Mouse (Mus musculus) gastrocnemius, adult 8-10 months (tissue): ENCODE data around the gene Specc1. TPM values are rescaled to one million over a fixed set of nuclear protein-coding genes. Genes with fewer than 3 reads are reported as not detected.

ENCODE experiments used
- DNase-seq, 2 experiments: peaks; one replicate each; pipeline ENCODE4 v3.0.0; 2022; ENCODE audit warnings: low spot score in 2 of 2
- total RNA-seq, 4 experiments: library from RNA; stranded (reverse); gene quantifications; 2 replicates each; pipeline ENCODE4 v1.2.4; 2022

Gene Specc1
- total RNA-seq, 4 experiments from 2014 or later: 1.5 to 2.7 (median 1.7) TPM

GRCm38 (mm10) chr11:61967034-61967433, 10.5 kb downstream of the Specc1 start:
- DNase-seq: no peak

GRCm38 (mm10) chr11:61968875-61969274, 12.3 kb downstream of the Specc1 start:
- no peak for DNase-seq

GRCm38 (mm10) chr11:61970901-61971300, 14.3 kb downstream of the Specc1 start:
- DNase-seq: no peak

- no peak for DNase-seq
Measured at GRCm38 (mm10) chr11:61971441-61972221, 15.1 kb downstream of the Specc1 start.

GRCm38 (mm10) chr11:61974106-61974707, 17.6 kb downstream of the Specc1 start:
- DNase-seq: no peak

- DNase-seq: no peak
Measured at GRCm38 (mm10) chr11:61975783-61976182, 19.2 kb downstream of the Specc1 start.

GRCm38 (mm10) chr11:61981285-61981684, 24.7 kb downstream of the Specc1 start:
- DNase-seq: no peak

GRCm38 (mm10) chr11:61982828-61983227, 26.3 kb downstream of the Specc1 start:
- DNase-seq: no peak

- no peak for DNase-seq
Measured at GRCm38 (mm10) chr11:61986939-61987338, 30.4 kb downstream of the Specc1 start.

GRCm38 (mm10) chr11:61989647-61990046, 33.1 kb downstream of the Specc1 start:
- no peak for DNase-seq

- DNase-seq: no peak
Measured at GRCm38 (mm10) chr11:61991576-61991975, 35.0 kb downstream of the Specc1 start.

GRCm38 (mm10) chr11:61992671-61993285, 36.2 kb downstream of the Specc1 start:
- no peak for DNase-seq

GRCm38 (mm10) chr11:61999501-61999900, 42.9 kb downstream of the Specc1 start:
- no peak for DNase-seq

GRCm38 (mm10) chr11:62000099-62000498, 43.5 kb downstream of the Specc1 start:
- no peak for DNase-seq

GRCm38 (mm10) chr11:62001977-62002376, 45.4 kb downstream of the Specc1 start:
- no peak for DNase-seq

- no peak for DNase-seq
Measured at GRCm38 (mm10) chr11:62004881-62005240, 48.3 kb downstream of the Specc1 start.

- no peak for DNase-seq
Measured at GRCm38 (mm10) chr11:62005241-62005910, 48.8 kb downstream of the Specc1 start.

- no peak for DNase-seq
Measured at GRCm38 (mm10) chr11:62005911-62006260, 49.3 kb downstream of the Specc1 start.

- DNase-seq: no peak
Measured at GRCm38 (mm10) chr11:62006680-62007079, 50.1 kb downstream of the Specc1 start.

- no peak for DNase-seq
Measured at GRCm38 (mm10) chr11:62007984-62008383, 51.4 kb downstream of the Specc1 start.

- no peak for DNase-seq
Measured at GRCm38 (mm10) chr11:62010625-62011231, 54.2 kb downstream of the Specc1 start.

- DNase-seq: no peak
Measured at GRCm38 (mm10) chr11:62012039-62012438, 55.5 kb downstream of the Specc1 start.
